Mouse (Mus musculus) adrenal gland, postnatal 36 days (tissue): Measurements from ENCODE around the gene Dlg5. TPM values are rescaled to one million over a fixed set of nuclear protein-coding genes. Genes with fewer than 3 reads are reported as not detected.

Source experiments
- DNase-seq, 2 experiments: peaks; one replicate each; pipeline ENCODE4 v3.0.0; 2021; ENCODE audit warnings: mixed read lengths in 1 of 2
- total RNA-seq, 2 experiments: library from RNA; stranded (reverse); gene quantifications; 2 replicates each; pipeline ENCODE4 v1.2.3; 2021

Dlg5 gene
- total RNA-seq, 2 experiments from 2014 or later: 41.3 to 51.0 TPM

DNA sequence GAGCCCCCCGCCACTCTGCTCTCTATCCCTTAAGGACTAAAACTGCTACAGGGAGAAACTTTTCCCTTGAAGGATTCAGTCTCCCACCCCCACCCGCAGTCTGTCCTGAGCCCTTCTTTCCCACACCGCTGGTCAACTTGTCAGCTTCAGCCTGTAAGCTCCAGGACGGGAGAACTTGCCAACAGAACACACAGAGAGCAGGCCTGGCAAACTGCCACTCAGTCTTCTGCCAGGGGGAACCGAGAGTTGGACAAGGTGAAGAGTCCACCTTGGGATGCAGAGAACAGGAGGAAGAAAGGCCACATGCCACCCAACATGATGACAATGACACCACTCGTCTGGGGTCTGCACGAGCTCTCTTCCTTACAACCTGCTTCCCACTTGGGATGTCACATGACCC lies 56.1 kb downstream of the Dlg5 start:
- DNase-seq: peak in 1 of 2 experiments; percentile 30

DNA sequence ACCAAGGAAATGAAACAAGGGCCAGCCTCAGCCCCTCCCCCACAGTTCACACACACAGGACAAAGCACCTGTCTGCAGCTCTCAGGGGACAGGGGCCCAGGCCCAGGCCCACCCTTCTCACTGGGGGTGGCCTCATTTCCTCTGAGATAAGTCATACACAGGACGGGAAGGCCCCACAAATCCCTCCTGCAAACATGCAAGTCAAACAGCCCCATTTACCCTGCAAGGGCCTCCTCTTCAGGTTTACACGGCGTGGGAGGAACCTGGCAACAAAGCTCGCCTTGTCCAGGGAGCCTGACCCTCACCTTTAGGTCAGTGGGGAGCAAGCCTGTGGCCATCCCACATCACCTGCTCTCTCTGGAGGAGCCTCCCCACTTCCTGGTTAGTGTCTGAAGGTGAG lies 60.2 kb downstream of the Dlg5 start:
- no peak for DNase-seq

DNA sequence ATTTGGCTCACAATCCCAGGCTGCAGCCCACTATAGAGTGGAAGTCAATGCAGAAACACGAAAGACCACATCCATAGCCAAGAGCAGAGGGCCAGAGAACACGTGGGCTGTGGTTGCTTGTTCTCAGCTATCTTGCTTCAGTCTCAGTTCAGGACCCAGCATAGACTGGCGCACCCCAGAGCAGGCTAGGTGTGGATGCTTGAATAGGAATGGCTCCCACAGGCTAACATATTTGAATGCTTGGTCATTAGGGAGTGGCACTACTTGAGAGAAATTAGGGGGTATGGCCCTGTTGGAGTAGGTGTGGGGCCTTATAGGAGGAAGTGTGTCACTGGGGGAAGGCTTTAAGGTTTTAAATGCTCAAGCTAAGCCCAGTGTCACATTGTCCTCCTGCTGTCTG lies 62.8 kb downstream of the Dlg5 start:
- no peak for DNase-seq

DNA sequence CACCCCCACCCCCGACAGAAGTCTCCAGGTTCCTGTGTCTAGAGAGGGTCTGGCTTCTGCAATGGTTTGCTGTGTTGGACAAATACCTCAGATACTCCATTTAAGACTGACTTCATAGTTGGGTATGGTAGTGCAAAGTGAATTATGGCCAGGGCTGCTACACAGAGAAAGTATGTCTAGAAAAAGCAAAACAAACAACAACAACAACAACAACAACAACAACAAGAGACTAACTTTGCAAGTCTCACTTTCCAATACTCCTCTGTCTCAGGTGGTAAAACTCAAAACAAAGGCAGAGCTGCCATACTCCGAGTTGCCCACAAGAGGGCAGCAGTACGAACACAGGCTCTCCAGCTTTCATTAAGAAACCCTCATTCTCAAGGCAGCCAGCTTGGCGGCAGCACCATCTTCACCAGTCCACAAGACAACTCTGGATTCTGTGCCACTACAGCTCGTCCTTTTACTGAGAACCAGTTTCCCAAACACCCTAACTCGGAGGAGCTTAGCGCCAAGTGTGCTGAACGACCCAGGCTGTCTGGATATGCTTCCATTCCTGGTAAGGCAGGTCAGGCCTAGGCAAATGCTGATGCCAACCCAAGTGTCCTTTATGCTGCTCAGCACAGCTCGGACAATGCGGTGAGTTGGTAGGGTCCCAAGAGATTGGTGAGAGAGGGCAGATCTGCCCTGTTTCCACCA lies 63.8 kb downstream of the Dlg5 start:
- peak; percentile 75 to 81 for DNase-seq

DNA sequence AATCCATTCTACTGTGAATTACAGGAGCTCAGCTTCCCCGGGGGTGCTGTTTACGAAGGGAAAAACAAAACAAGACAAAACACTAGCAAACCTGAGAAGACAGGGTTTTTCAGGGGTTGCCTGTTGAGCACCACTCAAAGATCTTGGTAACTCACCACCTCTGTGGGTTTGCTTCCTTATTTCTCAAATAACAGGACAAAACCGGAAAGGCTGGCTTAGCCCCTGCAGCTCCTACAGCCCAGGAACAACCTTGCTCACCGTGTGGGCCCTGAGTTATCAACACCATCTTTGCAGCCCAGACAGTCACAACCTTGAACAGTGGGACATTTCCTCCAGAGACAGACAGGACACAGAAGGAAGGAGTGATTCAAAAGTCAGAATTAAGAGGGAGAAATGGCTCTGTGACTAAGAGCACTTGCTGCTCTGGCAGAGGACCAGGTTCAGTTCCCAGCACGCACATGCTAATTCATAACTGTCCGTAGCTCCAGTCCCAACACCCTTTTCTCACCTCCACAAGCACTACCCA lies 66.2 kb downstream of the Dlg5 start:
- peak; percentile 38 to 48 for DNase-seq

DNA sequence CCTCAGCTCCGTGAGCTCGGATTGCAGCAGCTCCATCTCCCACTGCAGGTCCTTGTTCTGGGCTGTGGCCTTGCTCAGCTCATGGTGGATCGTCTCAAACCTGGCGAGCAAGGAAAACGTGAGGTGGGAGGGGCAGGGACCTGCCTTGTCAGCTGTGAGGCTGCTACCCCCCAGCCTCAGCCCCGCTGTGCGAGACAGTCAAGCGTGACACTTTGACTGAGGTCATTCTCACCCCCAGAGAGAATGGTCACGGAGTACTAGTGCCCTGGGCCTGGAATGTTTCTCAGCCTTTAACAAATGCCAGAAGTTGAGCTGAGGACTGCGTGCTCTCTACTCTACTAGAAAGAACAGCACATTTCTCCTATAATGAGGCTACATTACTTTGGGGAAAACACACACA lies 69.1 kb downstream of the Dlg5 start:
- DNase-seq: no peak

DNA sequence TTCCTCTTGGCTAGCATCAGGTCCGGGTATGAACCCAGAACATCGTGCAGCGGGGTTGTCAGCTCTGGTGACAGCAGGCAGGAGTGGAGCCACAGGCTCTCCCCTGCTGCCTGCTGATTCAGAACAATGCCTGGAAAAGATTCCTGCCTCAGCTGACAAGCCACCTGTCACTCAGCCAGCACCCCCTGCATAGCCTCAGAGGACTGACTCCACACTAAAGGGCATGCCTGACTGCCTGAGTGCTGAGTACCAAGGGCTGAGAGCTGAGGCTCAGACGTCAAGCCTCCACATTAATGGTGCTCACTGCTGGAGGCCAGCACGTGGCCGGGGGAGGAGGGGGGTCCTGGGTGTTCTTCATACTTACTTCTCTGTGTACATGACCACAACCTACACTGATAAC lies 72.4 kb downstream of the Dlg5 start:
- no peak for DNase-seq

DNA sequence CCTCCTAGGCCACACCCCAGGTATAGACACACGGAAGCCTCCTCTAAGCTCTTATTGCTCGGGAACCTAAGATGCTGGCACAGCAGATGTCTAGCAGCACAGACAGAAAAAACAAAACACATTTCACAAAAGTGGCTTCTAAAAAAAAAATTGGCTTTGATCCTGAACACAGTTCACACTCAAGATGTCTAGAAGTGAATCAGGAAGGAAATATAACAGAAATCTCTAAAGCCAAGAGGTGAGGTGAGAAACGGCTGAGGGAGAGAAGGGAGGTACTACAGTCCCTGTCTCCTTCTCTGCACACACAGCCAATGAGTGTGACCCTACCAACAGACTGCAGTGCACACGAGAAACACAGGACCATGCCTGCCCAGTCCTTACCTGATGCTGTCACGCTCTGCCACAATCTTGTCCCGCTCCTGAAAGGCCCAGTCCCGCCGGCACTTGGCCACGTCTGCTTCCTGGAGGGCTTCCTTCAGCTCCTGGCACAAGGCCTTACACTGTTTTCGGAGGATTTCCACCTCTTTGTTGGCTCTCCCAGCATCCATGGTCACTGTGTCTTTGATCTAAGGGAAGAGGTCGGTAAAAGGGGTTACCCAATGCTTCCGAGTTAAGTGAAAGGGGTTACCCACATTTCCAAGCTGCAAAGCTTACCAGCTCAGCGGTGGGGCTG lies 73.9 kb downstream of the Dlg5 start:
- DNase-seq: peak; percentile 42 to 51

DNA sequence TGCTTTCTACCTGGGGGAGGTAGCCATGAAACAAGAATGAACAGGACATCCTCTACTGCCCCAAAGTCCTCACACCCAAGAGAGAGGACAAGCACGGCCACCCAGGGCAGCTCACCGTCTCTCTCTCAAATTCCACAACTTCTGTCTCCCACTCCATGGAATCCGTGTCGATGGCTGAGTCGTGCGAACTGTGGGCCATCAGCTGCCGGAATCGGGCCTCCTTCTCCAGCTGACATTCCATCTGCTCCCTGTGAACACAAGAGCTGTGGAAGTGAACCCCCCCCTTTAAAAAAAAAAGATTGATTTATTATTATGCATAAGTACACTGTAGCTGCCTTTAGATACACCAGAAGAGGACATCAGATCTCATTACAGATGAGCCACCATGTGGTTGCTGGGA lies 79.7 kb downstream of the Dlg5 start:
- DNase-seq: no peak

DNA sequence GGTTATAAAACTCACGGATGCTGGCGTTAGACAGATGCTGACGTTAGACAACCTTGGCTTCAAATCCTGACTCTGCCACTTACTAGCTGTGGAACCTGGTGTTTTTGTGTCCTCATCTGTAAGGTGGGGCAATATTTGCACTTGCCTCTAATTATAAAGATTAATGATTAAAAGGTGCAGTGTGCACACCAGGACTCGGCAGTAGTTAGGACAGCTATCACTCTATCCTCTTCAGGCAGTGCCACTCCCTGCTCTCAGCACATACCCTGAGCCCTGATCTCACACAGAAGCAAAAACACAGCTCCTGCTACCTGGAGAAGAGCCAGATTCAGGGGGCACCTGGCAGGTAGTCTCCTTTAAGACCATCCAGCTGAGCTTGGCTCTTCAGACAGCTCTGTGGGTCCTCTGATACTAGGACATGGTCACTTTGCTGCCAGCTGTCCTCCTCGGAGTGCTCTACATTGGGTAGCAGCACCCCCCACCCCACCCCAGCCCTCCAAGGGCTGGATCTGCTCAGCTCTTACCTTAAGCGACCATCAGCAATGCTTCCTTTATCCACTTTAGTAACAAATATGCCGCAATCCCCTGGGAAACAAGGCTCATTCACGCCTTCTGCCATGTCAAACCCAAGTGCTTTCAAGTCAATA lies 80.9 kb downstream of the Dlg5 start:
- DNase-seq: no peak

DNA sequence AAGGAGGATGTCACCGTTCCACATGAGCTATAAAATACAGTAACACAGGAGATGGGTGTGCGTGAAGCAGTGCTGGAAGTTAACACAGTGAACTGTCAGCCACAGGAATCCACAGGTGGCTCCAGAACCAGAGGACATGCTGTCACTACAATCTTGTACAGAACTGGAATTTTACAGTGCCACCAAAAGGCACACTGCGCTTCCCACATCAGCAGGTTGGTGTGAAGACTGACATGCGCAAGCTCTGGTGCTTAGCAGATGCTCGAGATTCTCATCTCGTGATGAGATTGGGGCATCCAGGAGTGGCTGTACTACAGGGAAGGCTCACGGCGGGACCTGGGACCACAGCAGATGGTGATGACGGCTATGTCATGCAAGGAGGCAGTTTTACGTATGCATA lies 82.9 kb downstream of the Dlg5 start:
- no peak for DNase-seq

DNA sequence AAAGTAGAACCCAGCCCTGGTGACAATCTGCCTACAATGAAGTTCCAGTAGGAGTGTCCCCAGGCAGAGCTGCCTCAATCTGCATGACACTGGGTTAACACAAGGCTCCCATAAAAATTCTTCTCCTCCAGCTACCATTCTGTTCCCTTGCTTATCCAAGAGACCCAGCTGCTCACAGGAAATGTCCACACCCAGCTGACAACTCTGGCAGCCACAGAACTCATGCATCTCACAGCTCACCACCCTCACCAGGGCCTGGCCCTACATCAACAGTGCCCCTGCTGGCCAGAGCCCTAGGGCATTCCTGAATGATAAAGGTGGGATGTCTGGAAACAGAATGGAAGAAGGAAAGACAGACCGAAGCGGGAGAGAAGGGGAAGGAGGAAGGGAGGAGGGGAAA lies 96.8 kb downstream of the Dlg5 start:
- no peak for DNase-seq

DNA sequence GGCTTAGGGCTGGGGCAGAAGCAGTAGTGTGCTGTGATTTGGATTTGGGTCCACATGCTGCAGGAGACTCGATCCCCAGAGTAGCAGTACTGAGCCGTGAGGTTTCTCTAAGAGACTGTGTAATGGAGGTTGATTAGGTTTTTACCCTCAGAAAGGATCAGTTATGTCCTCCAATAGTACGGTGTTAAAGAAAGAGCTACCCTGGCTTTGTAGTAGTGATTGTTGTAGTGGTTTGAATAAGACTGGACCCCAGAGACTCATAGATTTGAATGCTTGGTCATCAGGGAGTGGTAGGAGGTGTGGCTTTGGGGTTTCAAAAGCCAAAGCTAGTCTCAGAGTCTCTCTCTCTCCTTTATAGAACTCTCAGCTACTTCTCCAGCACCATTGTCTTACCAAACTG lies 100.9 kb downstream of the Dlg5 start:
- no peak for DNase-seq

DNA sequence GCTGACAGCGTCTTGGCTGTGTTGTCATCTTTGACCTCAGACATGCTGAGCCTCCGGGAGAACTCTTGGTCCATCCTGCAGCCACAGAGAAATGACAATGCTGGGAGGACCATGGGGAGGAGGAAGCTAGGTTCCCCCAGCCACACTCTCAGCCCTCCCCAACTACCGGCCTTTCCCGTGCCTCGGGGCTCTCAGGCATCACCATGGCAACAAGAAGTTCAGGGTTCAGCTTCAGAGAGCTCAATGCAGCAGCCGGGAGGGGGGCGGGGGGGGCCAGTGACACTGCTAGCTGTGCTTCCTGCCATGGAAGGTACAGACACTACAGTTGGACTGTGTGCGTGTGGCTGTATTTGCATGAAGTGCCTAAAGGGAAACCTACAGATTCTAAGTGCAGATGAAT lies 101.3 kb downstream of the Dlg5 start:
- no peak for DNase-seq

DNA sequence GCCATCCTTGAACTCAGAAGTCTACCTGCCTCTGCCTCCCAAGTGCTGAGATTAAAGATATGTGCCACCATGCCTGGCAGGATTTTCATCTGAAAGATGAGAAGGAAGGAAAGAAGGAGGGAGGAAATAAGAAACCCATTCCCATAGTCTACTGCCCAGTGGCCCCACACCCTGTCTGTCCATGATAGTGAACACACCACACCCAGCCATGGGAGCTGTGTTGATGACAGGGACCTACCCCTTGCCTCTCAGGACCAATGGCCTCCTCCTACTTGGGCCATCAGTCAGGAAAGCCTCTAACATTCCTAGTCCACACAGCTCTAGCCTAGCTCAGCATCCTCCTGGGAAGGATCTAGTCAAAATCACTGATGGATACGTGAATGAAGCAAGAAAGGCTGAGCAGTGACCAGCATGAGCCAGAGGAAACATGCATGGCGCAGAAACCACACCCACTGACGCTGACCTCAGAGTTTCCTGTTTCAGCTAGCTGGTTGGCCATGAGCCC lies 102.7 kb downstream of the Dlg5 start:
- no peak for DNase-seq

DNA sequence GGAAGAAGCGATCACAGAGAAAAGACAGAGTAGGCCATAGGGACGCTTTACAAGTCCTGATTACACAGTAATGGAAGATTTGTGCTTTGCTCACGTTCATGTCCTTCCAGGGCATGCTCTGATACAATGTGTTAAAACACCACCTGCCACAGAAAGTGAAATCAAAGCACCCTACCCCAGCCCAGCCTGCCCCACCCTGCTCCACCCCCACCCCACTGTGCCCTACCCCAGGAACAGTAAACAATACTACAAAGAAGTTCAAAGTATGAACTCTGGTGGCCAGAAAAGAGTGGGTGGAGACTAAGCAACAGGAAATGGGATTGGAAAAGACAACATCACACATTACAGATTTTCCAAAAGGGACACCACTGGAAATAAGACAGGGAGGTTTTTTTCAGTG lies 104.0 kb downstream of the Dlg5 start:
- no peak for DNase-seq

DNA sequence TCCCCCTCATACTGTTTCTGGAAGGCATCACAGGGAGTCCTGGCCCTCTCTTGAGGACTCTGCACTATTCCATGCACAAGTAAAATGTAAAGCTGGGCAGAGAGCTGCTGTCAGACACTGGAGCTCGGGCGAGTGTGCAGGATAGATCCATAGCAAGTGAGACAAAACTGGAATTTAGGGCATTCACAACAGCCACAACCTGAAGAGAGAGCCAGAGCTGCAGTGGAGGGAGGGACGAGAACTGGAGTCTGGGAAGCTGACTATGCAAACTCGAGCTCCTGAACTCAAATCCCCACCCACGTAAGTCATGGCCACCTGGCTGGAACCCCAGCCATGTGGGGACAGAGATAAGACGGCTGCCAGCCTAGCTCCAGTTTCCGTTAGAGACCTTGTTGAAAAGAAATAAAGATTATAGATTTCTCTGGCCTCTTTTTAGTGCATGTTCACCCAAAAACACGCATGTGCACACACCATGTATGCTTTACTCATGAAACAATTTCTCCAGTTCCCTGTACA lies 105.4 kb downstream of the Dlg5 start:
- no peak for DNase-seq

DNA sequence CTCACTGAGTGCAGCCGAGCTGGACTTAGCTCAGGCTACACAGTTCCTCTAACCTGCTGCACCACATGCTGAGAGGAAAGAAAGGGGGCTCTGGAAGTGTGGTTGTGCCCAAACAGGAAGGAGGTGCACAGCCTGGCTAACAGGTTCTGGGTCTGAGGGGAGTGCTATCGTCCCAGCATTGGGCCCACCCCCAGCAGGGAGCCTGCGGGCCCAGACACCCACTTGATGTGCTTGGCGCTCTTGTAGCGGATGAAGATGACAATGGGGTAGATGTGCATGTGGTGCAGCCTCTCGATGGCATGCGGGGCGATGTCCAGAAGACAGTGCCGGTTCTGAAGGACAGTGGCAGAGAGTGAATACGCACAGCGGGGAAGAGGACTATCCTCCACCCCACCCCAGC lies 108.8 kb downstream of the Dlg5 start:
- no peak for DNase-seq

DNA sequence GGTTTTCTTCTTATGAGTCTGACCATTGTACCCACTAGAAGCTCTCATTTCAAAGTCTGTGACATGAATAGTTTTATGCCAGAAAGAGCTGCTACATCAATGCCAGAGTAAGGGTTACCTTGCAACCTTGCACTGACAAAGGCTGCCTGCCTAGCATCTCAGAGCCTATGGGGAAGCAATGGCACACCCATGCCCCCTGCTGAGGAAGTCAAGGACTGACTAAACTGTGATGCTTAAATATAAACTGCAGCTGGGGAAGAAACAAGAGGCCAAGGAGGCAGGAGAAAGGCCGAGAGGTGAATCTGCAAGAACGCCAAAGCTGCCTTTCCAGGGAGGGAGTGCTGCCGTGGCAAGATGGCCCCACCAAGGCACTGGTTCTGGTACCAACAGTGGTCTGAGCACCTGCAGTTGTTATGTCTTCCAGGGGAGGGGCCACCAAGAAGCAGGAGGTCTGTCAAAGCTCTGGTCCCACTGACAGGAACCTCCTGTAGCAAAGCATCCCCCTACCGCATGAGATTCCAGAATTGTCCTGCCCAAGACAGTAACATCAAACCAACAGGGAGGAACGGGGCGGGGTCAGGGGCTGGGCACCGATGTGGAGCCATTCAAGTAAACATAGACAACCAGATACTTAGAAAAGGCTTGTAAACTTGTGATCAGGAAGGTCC lies 111.0 kb downstream of the Dlg5 start:
- no peak for DNase-seq

DNA sequence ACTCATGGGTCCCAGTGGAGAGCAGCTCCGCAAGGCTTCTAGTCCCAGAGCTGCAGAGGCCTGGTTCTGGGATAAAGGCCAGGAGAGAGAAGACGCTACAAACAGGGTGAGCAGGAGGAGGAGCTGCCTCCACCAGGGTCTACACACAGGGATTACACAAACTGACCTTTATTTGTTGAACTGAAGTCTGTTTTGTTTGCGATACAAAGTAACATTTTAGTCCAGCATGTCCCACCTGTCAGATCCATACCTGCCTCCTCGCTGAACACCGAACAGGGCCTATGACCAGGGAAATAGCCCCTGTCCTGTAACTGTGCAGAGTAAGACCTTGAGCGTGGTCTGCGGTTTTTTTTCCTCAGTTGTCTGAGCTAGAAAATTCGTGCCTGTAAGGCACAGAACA lies 111.9 kb downstream of the Dlg5 start:
- no peak for DNase-seq

DNA sequence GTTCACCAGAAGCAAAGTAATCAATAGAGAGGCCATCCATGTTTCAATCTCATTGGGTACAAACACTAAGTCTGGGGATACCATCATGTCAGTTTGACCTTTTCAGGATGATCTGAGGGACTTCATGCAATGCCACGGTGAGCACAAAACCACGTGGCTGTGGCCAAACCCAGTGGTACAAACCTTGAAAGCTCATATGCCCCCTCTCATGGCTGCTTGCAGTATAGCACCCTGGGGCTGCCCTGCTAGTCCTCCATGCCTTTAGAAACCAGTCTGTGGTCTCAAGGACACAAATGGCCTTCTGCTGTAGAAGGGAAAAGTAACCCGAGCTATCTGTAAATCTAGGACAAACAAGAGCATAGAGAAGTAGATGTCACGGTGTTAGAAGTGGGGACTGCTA lies 113.6 kb downstream of the Dlg5 start:
- DNase-seq: peak; percentile 61 to 72

DNA sequence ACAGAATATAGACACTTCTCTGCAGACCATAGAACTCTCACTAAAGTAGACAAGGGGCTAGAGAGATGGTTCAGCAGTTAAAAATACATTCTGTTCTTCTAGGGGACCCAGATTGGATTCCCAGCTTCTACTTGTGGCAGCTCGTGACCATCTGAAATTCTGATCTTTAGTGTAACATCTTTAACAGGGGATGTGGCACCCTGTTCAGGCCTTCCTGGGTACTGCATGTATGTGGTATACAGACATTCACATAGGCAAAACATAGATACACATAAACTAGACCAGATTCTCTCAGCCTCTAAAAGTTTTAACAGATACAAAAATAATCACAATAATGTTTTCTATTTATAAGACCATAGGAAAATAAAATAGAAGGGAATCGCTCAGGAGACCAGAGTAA lies 120.7 kb downstream of the Dlg5 start:
- DNase-seq: no peak
